Mouse (Mus musculus): ENCODE results near the gene Nars2. TPM values are rescaled to one million over a fixed set of nuclear protein-coding genes. Genes with fewer than 3 reads are reported as not detected.

Nars2 gene
- total and polyA plus RNA-seq, 3 experiments, result 4.1 to 18.9 (median 17.5) TPM

DNA sequence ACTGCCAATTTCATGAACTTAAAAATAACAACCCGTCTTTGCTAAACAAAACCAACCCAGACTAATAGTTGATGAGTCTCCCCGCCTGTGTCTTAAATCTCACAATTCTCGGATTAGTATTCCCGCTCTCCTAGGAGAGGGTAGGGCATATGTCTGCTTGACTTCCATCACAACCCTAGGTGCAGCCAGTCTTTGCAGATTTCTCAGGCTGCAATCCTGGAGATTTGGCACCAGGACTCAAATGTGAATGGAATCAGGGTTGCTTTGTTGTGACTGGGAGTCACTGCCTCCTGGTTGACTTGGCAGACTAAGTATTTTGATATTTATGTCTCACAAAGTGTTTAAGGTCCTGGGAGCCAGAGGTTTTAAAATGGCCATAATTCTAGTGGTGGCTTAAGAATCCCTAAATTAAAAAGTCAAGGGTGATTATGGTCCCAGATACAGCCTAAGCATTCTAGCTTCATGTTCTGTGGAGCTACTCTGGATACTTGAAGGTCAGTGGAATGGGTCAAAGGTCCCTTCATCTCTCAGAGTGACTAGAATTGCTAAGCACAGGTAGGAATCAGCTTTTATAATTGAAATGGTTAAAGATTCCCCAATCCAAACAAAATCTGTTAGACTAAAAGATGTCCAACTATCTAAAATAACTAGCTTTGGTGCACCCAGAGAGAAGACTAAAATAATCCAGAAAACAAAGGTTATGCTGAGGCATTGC, 128.5 kb downstream of the Nars2 start:
- Histone ChIP-seq H3K79me2 (replicated peaks; ENCODE audit: control insufficient read depth, insufficient read depth, low read length) (no peaks in the 10 kb centered on the region), H3K4me3 (no peak overlapping the region), H3K9ac (ENCODE audit: low read depth, low read length) (no peak overlapping the region), H3K36me3 (ENCODE audit: control insufficient read depth, insufficient read depth, low read length) (peaks cover 4% of the 10 kb centered on the region), H3K27ac (peak overlapping the region; percentile 64), H3K4me1 (ENCODE audit: control insufficient read depth, insufficient read depth, low read length) (peaks cover 13% of the 10 kb centered on the region), H3K27me3 (ENCODE audit: control insufficient read depth, insufficient read depth, low read length) (no peaks in the 10 kb centered on the region)
- TF ChIP-seq POLR2A (IDR thresholded peaks at IDR 0.05; ENCODE audit: insufficient read depth, low read depth, low read length), result no peak
- no peak for TF ChIP-seq EP300 (IDR thresholded peaks at IDR 0.05; ENCODE audit: insufficient read depth, low read depth, low read length)
- no peak for TF ChIP-seq CTCF (IDR thresholded peaks at IDR 0.05)
- DNase-seq, result no peak
- whole genome bisulfite sequencing, result 57% methylated on average over 4 of the region's 4 CpGs
- intact Hi-C loops (cut with DNase I), result loop anchor here (1.0 to 10.0 kb wide), 6 partner anchors 47 to 395 kb away; partner anchors contain the start of gene Thrsp

DNA sequence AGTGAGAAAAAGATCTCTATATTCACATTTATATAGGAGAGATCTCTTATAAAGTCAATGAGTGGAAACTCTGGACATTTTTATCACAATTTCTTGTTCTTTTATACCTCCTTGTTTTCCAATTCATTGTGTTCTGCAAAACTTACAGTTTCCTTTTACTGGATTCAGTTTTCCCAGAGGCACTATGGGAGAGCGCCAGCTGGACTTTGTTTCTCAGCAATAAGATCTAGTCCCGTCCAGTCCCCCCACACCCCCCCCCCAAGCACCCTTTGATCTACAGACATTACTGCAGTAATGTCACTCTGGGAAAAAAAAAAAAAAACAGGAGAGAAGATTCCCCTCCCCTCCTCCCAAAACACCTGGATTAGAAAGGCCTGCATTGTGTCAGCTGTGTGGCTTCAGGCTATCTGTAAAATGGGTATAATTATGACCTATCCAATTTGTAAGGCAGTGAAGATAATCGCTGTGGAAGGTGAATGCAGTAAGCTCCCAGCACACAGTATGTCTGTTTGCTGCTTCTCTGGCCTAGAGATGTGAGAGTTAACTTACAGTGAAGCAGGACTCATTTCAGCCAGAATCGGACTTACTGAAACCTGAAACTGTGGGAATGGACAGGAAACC, 129.4 kb downstream of the Nars2 start:
- Histone ChIP-seq H3K36me3 (ENCODE audit: control insufficient read depth, insufficient read depth, low read length) (peaks cover 7% of the 10 kb centered on the region), H3K79me2 (replicated peaks; ENCODE audit: control insufficient read depth, insufficient read depth, low read length) (peaks cover under 1% of the 10 kb centered on the region; the same call in 1 of the 2 replicates), H3K27ac (peak overlapping the region; percentile 97), H3K27me3 (ENCODE audit: control insufficient read depth, insufficient read depth, low read length) (no peaks in the 10 kb centered on the region), H3K4me1 (ENCODE audit: control insufficient read depth, insufficient read depth, low read length) (peaks cover 13% of the 10 kb centered on the region), H3K9ac (ENCODE audit: low read depth, low read length) (peak overlapping the region; percentile 93), H3K4me3 (peak overlapping the region; percentile 82)
- no peak for DNase-seq
- 41% methylated on average over 4 of the region's 4 CpGs for WGBS
- TF ChIP-seq CTCF (IDR thresholded peaks at IDR 0.05) (no peak), POLR2A (IDR thresholded peaks at IDR 0.05; ENCODE audit: insufficient read depth, low read depth, low read length) (no peak), EP300 (IDR thresholded peaks at IDR 0.05; ENCODE audit: insufficient read depth, low read depth, low read length) (no peak)
- intact Hi-C loops (cut with DNase I), result loop anchor here (5.0 kb wide), 2 partner anchors 47 to 107 kb away; no protein-coding TSS in a partner anchor

DNA sequence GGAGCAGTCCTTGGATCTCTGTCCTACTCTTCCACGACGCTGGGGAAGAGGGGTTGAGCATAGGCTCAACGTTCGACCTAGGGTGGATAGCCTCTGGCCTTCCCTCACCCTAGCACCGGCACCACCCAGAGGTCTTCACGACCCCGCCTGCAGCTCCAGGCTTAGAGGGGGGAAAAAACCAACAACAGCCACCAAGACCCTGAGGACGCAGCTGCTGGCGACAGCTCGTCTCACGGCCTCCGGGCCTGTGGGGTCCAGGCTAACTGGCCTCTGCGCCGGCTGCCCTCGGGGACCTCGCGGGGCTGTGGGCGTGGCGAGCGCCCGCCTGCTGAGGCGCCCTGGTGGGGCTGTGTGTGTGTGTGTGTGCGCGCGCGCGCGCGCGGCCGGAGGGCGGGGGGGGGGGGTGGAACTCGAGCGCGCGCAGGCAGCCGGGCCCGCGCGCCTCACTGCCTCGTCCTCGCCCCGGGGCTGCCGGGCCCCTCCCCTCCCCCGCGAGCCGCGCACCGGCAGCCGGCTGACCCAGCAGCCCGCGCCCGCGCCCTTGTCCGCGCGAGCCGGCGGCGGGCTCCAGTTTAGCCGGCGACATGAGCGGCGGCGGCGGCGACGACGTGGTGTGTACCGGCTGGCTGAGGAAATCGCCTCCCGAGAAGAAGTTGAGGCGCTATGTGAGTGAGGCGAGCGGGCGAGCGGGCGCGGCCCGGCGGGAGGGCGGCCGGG, 130.1 kb downstream of the Nars2 start, which contains the start of gene Gab2:
Gab2 (plus strand) TSS at position 345 of the 717 bp plus-strand sequence.
- intact Hi-C loops (cut with DNase I), result loop anchor here (5.0 kb wide), 2 partner anchors 46 to 106 kb away; no protein-coding TSS in a partner anchor
- TF ChIP-seq CTCF (IDR thresholded peaks at IDR 0.05), result 0 out of 2 replicates have a peak, but pooled peaks have one; percentile 7
- no peak for TF ChIP-seq EP300 (IDR thresholded peaks at IDR 0.05; ENCODE audit: insufficient read depth, low read depth, low read length)
- TF ChIP-seq POLR2A (IDR thresholded peaks at IDR 0.05; ENCODE audit: insufficient read depth, low read depth, low read length), result peak; percentile 56
- H3K79me2 ChIP-seq (replicated peaks; ENCODE audit: control insufficient read depth, insufficient read depth, low read length), result peaks cover 2% of the 10 kb centered on the region; the same call in 1 of the 2 replicates

DNA sequence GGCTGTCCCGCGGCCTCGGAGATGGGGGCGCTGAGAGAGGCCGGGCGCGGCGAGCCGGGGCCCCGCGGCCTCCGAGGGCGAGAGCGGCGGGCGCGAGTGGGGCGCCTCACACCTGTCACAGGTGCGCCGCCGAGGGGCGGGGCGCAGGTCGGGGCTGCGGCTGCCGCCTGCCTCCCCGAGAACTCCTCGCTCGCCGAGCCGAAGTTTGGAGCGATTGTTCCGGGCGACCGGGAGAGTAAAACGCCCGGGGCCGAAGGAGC, 130.6 kb downstream of the Nars2 start:
- Histone ChIP-seq H3K36me3 (ENCODE audit: control insufficient read depth, insufficient read depth, low read length) (peaks cover 6% of the 10 kb centered on the region), H3K27ac (peak overlapping the region; percentile 97), H3K79me2 (replicated peaks; ENCODE audit: control insufficient read depth, insufficient read depth, low read length) (peaks cover 2% of the 10 kb centered on the region; the same call in 1 of the 2 replicates), H3K4me3 (peak overlapping the region; percentile 82), H3K4me1 (ENCODE audit: control insufficient read depth, insufficient read depth, low read length) (peaks cover 13% of the 10 kb centered on the region), H3K27me3 (ENCODE audit: control insufficient read depth, insufficient read depth, low read length) (no peaks in the 10 kb centered on the region), H3K9ac (ENCODE audit: low read depth, low read length) (peak overlapping the region; percentile 100)
- TF ChIP-seq CTCF (IDR thresholded peaks at IDR 0.05) (no peak), EP300 (IDR thresholded peaks at IDR 0.05; ENCODE audit: insufficient read depth, low read depth, low read length) (no peak), POLR2A (IDR thresholded peaks at IDR 0.05; ENCODE audit: insufficient read depth, low read depth, low read length) (no peak)
- intact Hi-C loops (cut with DNase I), result loop anchor here (2.0 to 5.0 kb wide), 3 partner anchors 45 to 167 kb away; no protein-coding TSS in a partner anchor
- no peak for DNase-seq
- 2% methylated on average over 36 of the region's 38 CpGs for WGBS

More for the DNA sequence above, 130.1 kb downstream of the Nars2 start, which contains the start of gene Gab2:
- Histone ChIP-seq H3K9ac (ENCODE audit: low read depth, low read length) (peak within 1 kb of the TSS; percentile 100), H3K4me1 (ENCODE audit: control insufficient read depth, insufficient read depth, low read length) (peaks cover 14% of the 10 kb centered on the region), H3K27me3 (ENCODE audit: control insufficient read depth, insufficient read depth, low read length) (no peaks in the 10 kb centered on the region), H3K4me3 (peak within 1 kb of the TSS; percentile 82), H3K27ac (peak within 1 kb of the TSS; percentile 97), H3K36me3 (ENCODE audit: control insufficient read depth, insufficient read depth, low read length) (peaks cover 6% of the 10 kb centered on the region)
- peak; percentile 86 to 90 for DNase-seq
- WGBS, result 2% methylated on average over 64 of the region's 83 CpGs

DNA sequence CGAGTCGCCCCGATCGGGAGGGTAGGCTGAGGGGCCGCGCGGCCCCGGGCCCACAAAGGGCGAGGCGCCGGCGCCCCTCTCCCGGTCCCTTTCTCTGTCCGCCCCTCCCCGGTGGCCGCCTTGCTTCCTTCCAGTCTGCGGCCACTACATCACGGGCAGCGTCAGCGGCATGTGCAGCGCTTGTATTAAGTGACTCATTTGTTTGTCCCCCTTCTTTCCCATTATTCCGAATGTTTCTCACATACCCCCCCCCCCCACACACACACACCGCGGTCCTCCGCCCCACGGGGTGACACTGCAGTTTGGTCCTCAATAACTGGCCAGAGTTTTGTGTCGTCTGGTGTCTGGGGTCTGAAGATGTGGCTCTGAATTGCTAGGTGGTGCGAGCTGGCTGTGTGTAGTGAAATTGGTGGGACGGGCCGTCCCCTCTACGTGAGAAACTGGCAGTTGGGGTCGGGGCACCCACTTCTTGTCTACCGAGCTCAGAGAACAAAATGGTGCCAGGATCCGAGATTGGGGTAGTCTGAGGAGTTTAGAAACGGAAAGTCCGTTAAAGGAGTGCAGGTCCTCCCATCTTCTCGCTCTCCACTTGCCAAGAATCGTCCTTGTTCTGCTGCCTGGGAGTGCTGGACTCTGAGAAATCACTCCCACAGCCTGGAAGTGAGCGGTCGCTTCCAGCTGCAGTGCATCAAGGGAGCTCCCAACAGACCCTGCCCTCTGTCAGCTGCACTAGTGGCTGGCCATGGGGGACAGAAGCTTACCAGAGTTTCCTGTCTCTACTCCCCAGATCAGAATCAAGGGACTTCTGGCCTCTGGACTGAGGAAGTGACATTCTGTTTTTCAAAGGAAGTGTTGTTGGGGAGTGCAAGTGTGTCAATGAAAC, 131.2 kb downstream of the Nars2 start:
- intact Hi-C loops (cut with DNase I), result loop anchor here (2.0 to 5.0 kb wide), 3 partner anchors 45 to 166 kb away; no protein-coding TSS in a partner anchor
- Histone ChIP-seq H3K27me3 (ENCODE audit: control insufficient read depth, insufficient read depth, low read length) (no peaks in the 10 kb centered on the region), H3K79me2 (replicated peaks; ENCODE audit: control insufficient read depth, insufficient read depth, low read length) (peaks cover 2% of the 10 kb centered on the region; the same call in 1 of the 2 replicates), H3K27ac (peak overlapping the region; percentile 97), H3K9ac (ENCODE audit: low read depth, low read length) (peak overlapping the region; percentile 100), H3K4me3 (peak overlapping the region; percentile 82), H3K36me3 (ENCODE audit: control insufficient read depth, insufficient read depth, low read length) (peaks cover 6% of the 10 kb centered on the region), H3K4me1 (ENCODE audit: control insufficient read depth, insufficient read depth, low read length) (peaks cover 13% of the 10 kb centered on the region)
- TF ChIP-seq EP300 (IDR thresholded peaks at IDR 0.05; ENCODE audit: insufficient read depth, low read depth, low read length) (peak; percentile 85), POLR2A (IDR thresholded peaks at IDR 0.05; ENCODE audit: insufficient read depth, low read depth, low read length) (peak; percentile 85), CTCF (IDR thresholded peaks at IDR 0.05) (no peak)
- peak; percentile 81 to 87 for DNase-seq
- WGBS, result under 1% methylated on average over 40 of the region's 40 CpGs

Measured in heart, adult 2 months (tissue).